Mouse (Mus musculus): ENCODE results near the gene Plac8. TPM values are rescaled to one million over a fixed set of nuclear protein-coding genes. Genes with fewer than 3 reads are reported as not detected.

The Plac8 gene
- total RNA-seq, 2 experiments from 2014 or later, result not detected

- no peak for DNase-seq (ENCODE audit: extremely low spot score in 1 of 2, low spot score in 2 of 2)
- intact Hi-C loops (cut with DNase I), result no loop called here
Measured at GRCm38 (mm10) chr5:100551952-100552351, 20.1 kb downstream of the Plac8 start.

- no peak for DNase-seq (ENCODE audit: extremely low spot score in 1 of 2, low spot score in 2 of 2)
- intact Hi-C loops (cut with DNase I), result no loop called here
Measured at GRCm38 (mm10) chr5:100550151-100550550, 21.9 kb downstream of the Plac8 start.

- intact Hi-C loops (cut with DNase I), result loop anchor here (5.0 kb wide), 1 partner anchor 113 kb away; no protein-coding TSS in a partner anchor
- DNase-seq (ENCODE audit: extremely low spot score in 1 of 2, low spot score in 2 of 2), result no peak
Measured at GRCm38 (mm10) chr5:100549311-100549710, 22.7 kb downstream of the Plac8 start.

GRCm38 (mm10) chr5:100548236-100548635, 23.8 kb downstream of the Plac8 start:
- no peak for DNase-seq (ENCODE audit: extremely low spot score in 1 of 2, low spot score in 2 of 2)
- intact Hi-C loops (cut with DNase I), result loop anchor here (5.0 kb wide), 1 partner anchor 114 kb away; no protein-coding TSS in a partner anchor

- intact Hi-C loops (cut with DNase I), result loop anchor here (5.0 kb wide), 1 partner anchor 116 kb away; no protein-coding TSS in a partner anchor
- DNase-seq (ENCODE audit: extremely low spot score in 1 of 2, low spot score in 2 of 2), result no peak
Measured at GRCm38 (mm10) chr5:100546294-100547080, 25.6 kb downstream of the Plac8 start.

GRCm38 (mm10) chr5:100536638-100537037, 35.4 kb downstream of the Plac8 start:
- intact Hi-C loops (cut with DNase I), result loop anchor here (10.0 kb wide), 1 partner anchor 238 kb away; no protein-coding TSS in a partner anchor
- peak in 1 of 2 experiments; percentile 13 for DNase-seq (ENCODE audit: extremely low spot score in 1 of 2, low spot score in 2 of 2)

- intact Hi-C loops (cut with DNase I), result loop anchor here (10.0 kb wide), 1 partner anchor 239 kb away; no protein-coding TSS in a partner anchor
- DNase-seq (ENCODE audit: extremely low spot score in 1 of 2, low spot score in 2 of 2), result no peak
Measured at GRCm38 (mm10) chr5:100535826-100536225, 36.2 kb downstream of the Plac8 start.

GRCm38 (mm10) chr5:100526164-100526563, 45.9 kb downstream of the Plac8 start:
- intact Hi-C loops (cut with DNase I), result no loop called here
- DNase-seq (ENCODE audit: extremely low spot score in 1 of 2, low spot score in 2 of 2), result peak; percentile 37 to 45

- intact Hi-C loops (cut with DNase I), result no loop called here
Measured at GRCm38 (mm10) chr5:100525620-100526019, 46.4 kb downstream of the Plac8 start.

GRCm38 (mm10) chr5:100524921-100525320, 47.1 kb downstream of the Plac8 start:
- DNase-seq (ENCODE audit: extremely low spot score in 1 of 2, low spot score in 2 of 2), result peak in 1 of 2 experiments; percentile 20

More at GRCm38 (mm10) chr5:100525620-100526019, 46.4 kb downstream of the Plac8 start:
- DNase-seq (ENCODE audit: extremely low spot score in 1 of 2, low spot score in 2 of 2), result no peak

GRCm38 (mm10) chr5:100523331-100523730, 48.7 kb downstream of the Plac8 start:
- intact Hi-C loops (cut with DNase I), result no loop called here
- DNase-seq (ENCODE audit: extremely low spot score in 1 of 2, low spot score in 2 of 2), result no peak

More at GRCm38 (mm10) chr5:100524921-100525320, 47.1 kb downstream of the Plac8 start:
- intact Hi-C loops (cut with DNase I), result no loop called here

GRCm38 (mm10) chr5:100520223-100520622, 51.8 kb downstream of the Plac8 start:
- DNase-seq (ENCODE audit: extremely low spot score in 1 of 2, low spot score in 2 of 2), result no peak
- intact Hi-C loops (cut with DNase I), result no loop called here

GRCm38 (mm10) chr5:100519027-100519411, 53.0 kb downstream of the Plac8 start:
- intact Hi-C loops (cut with DNase I), result no loop called here
- DNase-seq (ENCODE audit: extremely low spot score in 1 of 2, low spot score in 2 of 2), result no peak

GRCm38 (mm10) chr5:100518049-100519026, 53.7 kb downstream of the Plac8 start, which contains the start of gene Cops4:
Gene Cops4 (plus strand): TSS chr5:100518309.
- DNase-seq (ENCODE audit: extremely low spot score in 1 of 2, low spot score in 2 of 2), result peak; percentile 97 to 99
- intact Hi-C loops (cut with DNase I), result no loop called here

- DNase-seq (ENCODE audit: extremely low spot score in 1 of 2, low spot score in 2 of 2), result no peak
- intact Hi-C loops (cut with DNase I), result no loop called here
Measured at GRCm38 (mm10) chr5:100512576-100512975, 59.5 kb downstream of the Plac8 start.

- no peak for DNase-seq (ENCODE audit: extremely low spot score in 1 of 2, low spot score in 2 of 2)
- intact Hi-C loops (cut with DNase I), result no loop called here
Measured at GRCm38 (mm10) chr5:100509247-100509646, 62.8 kb downstream of the Plac8 start.
